Mouse (Mus musculus) B cell, adult 67 days (primary cell): ENCODE data around the gene Slain1. TPM values are rescaled to one million over a fixed set of nuclear protein-coding genes. Genes with fewer than 3 reads are reported as not detected.

ENCODE experiments used
- total RNA-seq, 2 experiments: library from RNA; stranded (reverse); gene quantifications; 4 replicates each; pipeline ENCODE4 v1.2.4; 2023

Gene Slain1
- 10 to 100 TPM; 35.9 to 38.4 TPM for total RNA-seq

DNA sequence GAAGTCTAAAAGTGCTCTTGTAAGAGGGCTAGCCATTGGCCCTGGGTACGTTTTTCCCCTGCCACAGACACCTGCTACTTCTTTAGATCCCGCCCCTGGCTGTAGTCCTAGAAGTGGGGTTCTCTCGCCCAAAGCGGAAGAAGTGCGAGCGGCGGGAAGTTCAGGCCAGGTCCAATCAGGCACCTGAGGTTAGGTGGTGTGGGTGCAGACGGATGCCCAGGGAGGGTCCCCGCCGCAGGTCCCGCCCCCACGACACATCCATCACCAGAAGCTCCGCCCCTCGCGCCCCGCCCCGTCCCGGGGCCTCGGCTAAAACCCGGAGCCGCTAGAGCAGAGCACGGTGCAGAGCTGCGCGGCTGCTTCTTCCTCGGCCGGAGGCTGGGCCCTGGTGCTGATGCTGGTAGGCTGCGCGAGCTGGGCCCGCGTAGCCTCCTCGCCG is at the start of gene Slain1:
TSS of gene Slain1 (plus strand) at position 333 of the 439 bp plus-strand sequence.

Other genes starting within 250 kb of the Slain1 start
- not detected for gene Scel, start 136.9 kb upstream of the Slain1 start, total RNA-seq
- gene Ednrb, start 194.2 kb downstream of the Slain1 start, total RNA-seq, result not detected